Mouse (Mus musculus): ENCODE data around the gene Fam129a. TPM values are rescaled to one million over a fixed set of nuclear protein-coding genes. Genes with fewer than 3 reads are reported as not detected.
A peak's percentile ranks its signal among the peaks of the same experiment; 100 is the strongest.
"Not testable (repeated sequence)": the region's sequence is repeated elsewhere in the genome, so short reads cannot be mapped to it uniquely, and the experiment has no call there.

The Fam129a gene
- polyA plus RNA-seq, 1 experiment from 2014 or later, result 0.33 TPM

DNA sequence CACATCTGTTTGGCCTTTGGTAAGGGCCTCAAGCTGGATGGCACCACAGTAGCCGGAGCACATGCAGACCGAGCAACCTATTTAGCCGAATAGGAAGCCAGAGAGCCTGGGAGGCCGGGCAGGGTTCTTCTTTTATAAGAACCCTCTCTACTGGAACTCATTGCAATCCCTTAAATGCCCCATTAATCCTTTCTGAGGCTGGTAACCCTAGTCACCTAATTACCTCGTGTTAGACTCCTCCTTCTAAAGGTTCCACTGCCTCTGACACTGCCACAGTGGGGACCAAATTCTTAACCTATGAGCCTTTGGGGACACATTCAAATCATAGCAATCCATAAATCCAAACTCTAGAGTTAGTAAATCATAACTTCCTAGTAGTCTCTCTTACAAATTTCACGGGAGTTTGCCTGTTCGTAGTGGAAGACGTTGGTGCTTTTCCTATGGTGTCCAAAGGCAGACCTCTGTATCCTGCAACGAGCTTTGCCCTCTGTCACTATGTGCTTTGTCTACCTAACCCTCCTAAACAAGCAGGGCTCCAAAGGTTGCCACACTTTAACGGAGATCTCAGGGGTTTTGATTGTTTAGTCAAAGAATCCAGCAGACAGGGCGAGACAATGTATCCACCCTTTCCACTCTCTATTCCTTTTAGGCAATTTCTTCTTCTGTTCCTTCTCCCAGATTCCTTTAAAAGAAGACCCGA is 24.8 kb downstream of the Fam129a start:
- DNase-seq (ENCODE audit: low spot score) (no peak), ATAC-seq (no peak)
- Histone ChIP-seq H3K4me1 (ENCODE audit: control insufficient read depth, insufficient read depth, low read length) (no peaks in the 10 kb centered on the region), H3K4me2 (ENCODE audit: low read length) (no peak overlapping the region), H3K9me3 (replicated peaks; ENCODE audit: control insufficient read depth, low read length) (no peaks in the 10 kb centered on the region), H3K27me3 (replicated peaks; ENCODE audit: control insufficient read depth, insufficient read depth, low read length) (no peaks in the 10 kb centered on the region), H3K27ac (ENCODE audit: low read depth, low read length) (no peak overlapping the region), H3K4me3 (ENCODE audit: low read depth, low read length) (no peak overlapping the region), H3K36me3 (ENCODE audit: control insufficient read depth, insufficient read depth, low read length) (no peaks in the 10 kb centered on the region), H3K9ac (ENCODE audit: low read length) (no peak overlapping the region)
- 23% methylated on average over 12 of the region's 12 CpGs for WGBS

DNA sequence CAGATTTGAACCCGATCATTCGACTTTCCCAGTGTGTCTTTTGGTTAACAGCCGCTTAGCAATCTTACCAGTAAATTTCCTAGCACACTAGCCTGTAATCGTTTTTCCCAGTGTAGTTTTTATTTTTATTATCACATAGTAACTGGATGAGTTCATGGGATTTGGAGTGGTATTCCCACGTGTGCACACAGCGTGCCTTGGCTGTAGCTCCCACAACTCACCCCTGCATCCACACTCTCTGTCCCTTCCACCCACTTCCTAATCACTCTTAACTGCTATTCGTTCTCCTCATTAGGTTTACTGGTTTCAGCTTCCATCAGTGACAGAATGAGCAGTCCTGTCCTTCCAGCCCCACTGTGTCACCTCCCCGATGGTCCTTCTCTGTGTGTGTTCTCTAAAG is 25.6 kb downstream of the Fam129a start:
- Histone ChIP-seq H3K9ac (ENCODE audit: low read length) (no peak overlapping the region), H3K4me2 (ENCODE audit: low read length) (no peak overlapping the region), H3K4me3 (ENCODE audit: low read depth, low read length) (no peak overlapping the region), H3K4me1 (ENCODE audit: control insufficient read depth, insufficient read depth, low read length) (no peaks in the 10 kb centered on the region), H3K36me3 (ENCODE audit: control insufficient read depth, insufficient read depth, low read length) (no peaks in the 10 kb centered on the region), H3K27me3 (replicated peaks; ENCODE audit: control insufficient read depth, insufficient read depth, low read length) (no peaks in the 10 kb centered on the region), H3K9me3 (replicated peaks; ENCODE audit: control insufficient read depth, low read length) (no peaks in the 10 kb centered on the region), H3K27ac (ENCODE audit: low read depth, low read length) (no peak overlapping the region)
- 62% methylated on average over 8 of the region's 8 CpGs for WGBS
- ATAC-seq (no peak), DNase-seq (ENCODE audit: low spot score) (no peak)

DNA sequence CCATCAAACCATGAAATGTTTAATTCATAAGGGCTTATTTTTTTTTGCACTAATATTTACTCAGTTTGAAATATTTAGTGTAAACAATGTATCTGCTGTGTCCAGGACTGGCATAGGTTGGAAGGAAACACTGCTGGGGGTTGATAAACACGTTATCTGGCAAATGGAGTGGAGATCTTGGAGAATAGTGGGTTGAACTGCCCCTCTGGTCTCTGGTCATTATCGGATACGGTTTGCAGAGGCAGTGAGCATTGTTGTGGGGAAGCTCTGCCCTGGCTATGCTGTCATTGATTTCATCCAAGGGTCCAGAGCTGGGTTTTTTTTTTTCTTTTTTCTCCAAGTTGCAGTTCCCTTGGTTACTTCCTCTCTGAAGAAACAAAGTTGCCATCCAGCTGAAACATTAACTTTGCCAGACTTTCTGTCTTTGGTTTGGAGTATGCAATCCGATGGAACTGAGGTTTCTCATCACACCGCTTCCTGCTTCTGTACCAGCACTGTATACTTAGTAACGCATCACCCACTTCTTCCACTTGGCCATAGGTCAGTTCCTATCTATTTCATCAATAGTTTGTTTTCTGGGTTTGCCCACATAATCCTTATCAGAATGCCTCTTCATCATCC is 26.8 kb downstream of the Fam129a start:
- no peak for DNase-seq (ENCODE audit: low spot score)
- Histone ChIP-seq H3K9me3 (replicated peaks; ENCODE audit: control insufficient read depth, low read length) (no peaks in the 10 kb centered on the region), H3K4me2 (ENCODE audit: low read length) (no peak overlapping the region), H3K36me3 (ENCODE audit: control insufficient read depth, insufficient read depth, low read length) (no peaks in the 10 kb centered on the region), H3K9ac (ENCODE audit: low read length) (no peak overlapping the region), H3K27ac (ENCODE audit: low read depth, low read length) (no peak overlapping the region), H3K4me3 (ENCODE audit: low read depth, low read length) (no peak overlapping the region), H3K4me1 (ENCODE audit: control insufficient read depth, insufficient read depth, low read length) (no peaks in the 10 kb centered on the region), H3K27me3 (replicated peaks; ENCODE audit: control insufficient read depth, insufficient read depth, low read length) (no peaks in the 10 kb centered on the region)
- ATAC-seq, result no peak
- WGBS, result 82% methylated on average over 6 of the region's 6 CpGs

DNA sequence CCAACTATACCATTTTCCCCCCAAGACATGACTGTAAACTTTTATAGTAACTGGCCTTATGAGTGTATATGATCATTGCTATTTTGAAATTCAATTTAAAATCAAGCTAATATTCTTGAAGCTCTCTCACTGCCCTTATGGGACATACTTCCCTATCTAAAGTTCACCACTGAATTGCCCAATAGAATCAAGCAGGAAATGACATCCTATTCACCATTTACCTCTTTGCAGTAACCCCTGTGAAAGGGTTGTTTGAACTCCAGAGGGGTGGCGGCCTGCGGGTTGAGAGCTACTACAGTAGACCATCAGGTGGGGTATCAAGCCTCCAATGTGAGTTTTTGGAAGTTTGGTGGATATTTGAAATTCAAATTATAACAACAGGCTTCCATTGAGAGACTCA is 27.9 kb downstream of the Fam129a start:
- H3K27me3 ChIP-seq (replicated peaks; ENCODE audit: control insufficient read depth, insufficient read depth, low read length), result no peaks in the 10 kb centered on the region

DNA sequence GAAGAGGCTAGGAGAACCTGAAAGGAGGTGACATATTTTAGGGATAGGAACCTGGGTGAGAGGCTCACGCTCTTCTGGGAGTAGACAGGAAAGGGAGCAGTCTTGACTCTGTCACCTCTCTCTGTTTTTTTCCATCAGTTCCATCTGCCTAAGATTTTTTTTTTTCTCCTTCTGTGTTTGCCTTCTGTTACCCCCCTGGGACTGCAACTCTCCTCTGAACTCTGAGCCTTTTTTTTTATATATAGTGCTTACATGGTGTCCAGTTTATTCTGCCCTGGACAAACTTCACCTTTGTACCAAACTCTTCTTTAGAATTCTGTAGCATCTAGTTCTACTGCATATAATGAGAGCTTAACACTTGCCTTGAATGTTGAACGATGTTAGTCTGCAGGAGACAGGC is 33.3 kb downstream of the Fam129a start:
- no peaks in the 10 kb centered on the region for H3K9me3 ChIP-seq (replicated peaks; ENCODE audit: control insufficient read depth, low read length)
- H3K9ac ChIP-seq (ENCODE audit: low read length), result no peak overlapping the region
- H3K36me3 ChIP-seq (ENCODE audit: control insufficient read depth, insufficient read depth, low read length), result no peaks in the 10 kb centered on the region
- no peak for DNase-seq (ENCODE audit: low spot score)
- no peak overlapping the region for H3K4me3 ChIP-seq (ENCODE audit: low read depth, low read length)
- no peak for ATAC-seq
- H3K27me3 ChIP-seq (replicated peaks; ENCODE audit: control insufficient read depth, insufficient read depth, low read length), result no peaks in the 10 kb centered on the region
- no peak overlapping the region for H3K4me2 ChIP-seq (ENCODE audit: low read length)
- H3K4me1 ChIP-seq (ENCODE audit: control insufficient read depth, insufficient read depth, low read length), result no peaks in the 10 kb centered on the region
- 86% methylated on average over 2 of the region's 2 CpGs for WGBS
- H3K27ac ChIP-seq (ENCODE audit: low read depth, low read length), result no peak overlapping the region

More for the DNA sequence above, 27.9 kb downstream of the Fam129a start:
- Histone ChIP-seq H3K9ac (ENCODE audit: low read length) (no peak overlapping the region), H3K4me1 (ENCODE audit: control insufficient read depth, insufficient read depth, low read length) (no peaks in the 10 kb centered on the region), H3K4me2 (ENCODE audit: low read length) (no peak overlapping the region), H3K27ac (ENCODE audit: low read depth, low read length) (no peak overlapping the region), H3K4me3 (ENCODE audit: low read depth, low read length) (no peak overlapping the region), H3K36me3 (ENCODE audit: control insufficient read depth, insufficient read depth, low read length) (no peaks in the 10 kb centered on the region), H3K9me3 (replicated peaks; ENCODE audit: control insufficient read depth, low read length) (no peaks in the 10 kb centered on the region)
- DNase-seq (ENCODE audit: low spot score), result no peak
- no peak for ATAC-seq
- WGBS, result 97% methylated on average over 2 of the region's 2 CpGs

DNA sequence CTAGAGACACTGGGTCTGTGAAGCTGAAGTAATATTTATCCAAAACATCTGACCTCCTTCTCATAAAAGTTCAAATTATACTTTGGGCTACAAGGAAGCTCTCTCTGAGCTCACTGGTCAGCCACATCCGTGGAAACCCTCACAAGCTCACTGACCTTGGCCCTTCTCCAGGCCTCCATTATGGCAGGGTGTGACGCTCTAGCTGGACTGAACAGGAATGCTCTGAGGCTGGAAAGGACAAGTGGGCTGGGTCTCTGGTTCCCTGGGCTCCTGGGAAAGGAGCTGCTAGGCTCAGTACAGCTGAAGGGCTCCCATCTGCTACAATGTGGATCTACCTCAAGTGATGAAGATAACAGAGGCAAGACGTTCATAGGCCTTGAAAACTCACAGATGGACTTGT is 37.0 kb downstream of the Fam129a start:
- not testable (repeated sequence) for DNase-seq (ENCODE audit: low spot score); H3K27me3 ChIP-seq (replicated peaks; ENCODE audit: control insufficient read depth, insufficient read depth, low read length); H3K9me3 ChIP-seq (replicated peaks; ENCODE audit: control insufficient read depth, low read length); ATAC-seq; H3K9ac ChIP-seq (ENCODE audit: low read length); H3K4me3 ChIP-seq (ENCODE audit: low read depth, low read length); H3K27ac ChIP-seq (ENCODE audit: low read depth, low read length); H3K4me1 ChIP-seq (ENCODE audit: control insufficient read depth, insufficient read depth, low read length); H3K4me2 ChIP-seq (ENCODE audit: low read length); H3K36me3 ChIP-seq (ENCODE audit: control insufficient read depth, insufficient read depth, low read length)
- WGBS, result 83% methylated on average over 3 of the region's 3 CpGs

DNA sequence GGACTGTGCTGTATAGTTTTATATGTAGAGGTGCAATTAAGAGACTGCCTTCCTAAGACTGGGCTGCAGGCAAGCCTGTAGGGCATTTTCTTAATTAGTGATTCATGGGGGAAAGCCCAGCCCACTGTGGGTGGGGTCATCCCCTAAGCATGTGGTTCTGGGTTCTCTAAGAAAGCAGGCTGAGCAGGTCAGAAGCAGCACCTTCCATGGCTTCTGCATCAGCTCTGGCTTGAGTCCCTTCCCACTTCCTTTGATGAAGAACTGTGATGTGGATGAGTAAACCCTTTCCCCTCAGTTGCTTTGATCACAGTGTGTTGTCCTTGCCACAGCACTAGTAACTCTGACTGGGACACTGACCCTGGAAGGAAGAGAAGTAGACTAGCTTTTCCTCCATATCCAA is 39.6 kb downstream of the Fam129a start:
- ATAC-seq (no peak), DNase-seq (ENCODE audit: low spot score) (no peak)
- H3K36me3 ChIP-seq (ENCODE audit: control insufficient read depth, insufficient read depth, low read length), result no peaks in the 10 kb centered on the region
- no peaks in the 10 kb centered on the region for H3K9me3 ChIP-seq (replicated peaks; ENCODE audit: control insufficient read depth, low read length)
- H3K27ac ChIP-seq (ENCODE audit: low read depth, low read length), result no peak overlapping the region
- no peaks in the 10 kb centered on the region for H3K4me1 ChIP-seq (ENCODE audit: control insufficient read depth, insufficient read depth, low read length)
- no peaks in the 10 kb centered on the region for H3K27me3 ChIP-seq (replicated peaks; ENCODE audit: control insufficient read depth, insufficient read depth, low read length)
- H3K4me2 ChIP-seq (ENCODE audit: low read length), result no peak overlapping the region
- H3K4me3 ChIP-seq (ENCODE audit: low read depth, low read length), result no peak overlapping the region
- no peak overlapping the region for H3K9ac ChIP-seq (ENCODE audit: low read length)

DNA sequence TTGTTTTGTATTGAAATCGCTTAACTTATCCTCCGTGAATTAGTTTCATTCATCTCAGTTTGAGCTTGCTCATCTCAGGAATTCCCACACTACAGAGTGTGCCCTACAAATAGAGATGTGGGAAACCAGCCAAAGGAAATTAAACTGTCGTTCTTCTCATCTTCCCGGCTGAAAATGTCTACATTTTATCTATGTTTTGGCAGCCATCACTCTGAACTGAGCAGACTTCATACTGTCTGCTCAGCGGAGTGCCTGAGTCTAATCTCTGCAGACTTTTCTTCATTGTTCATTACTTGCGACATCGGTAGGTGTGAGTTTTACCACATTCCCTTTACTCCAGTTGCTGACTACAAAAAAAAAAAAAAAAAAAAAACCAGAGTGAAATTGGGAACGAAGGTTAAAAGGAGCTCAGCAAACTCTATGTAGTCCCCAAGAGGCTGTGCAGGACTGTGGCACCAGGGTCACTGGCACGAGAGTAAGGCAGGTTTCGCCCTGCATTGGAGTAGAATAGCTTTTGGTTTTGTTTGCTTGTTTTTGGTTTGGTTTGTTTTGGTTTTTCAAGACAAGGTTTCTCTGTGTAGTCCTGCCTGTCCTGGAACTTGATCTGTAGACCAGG is 43.4 kb downstream of the Fam129a start:
- WGBS, result 61% methylated on average over 10 of the region's 10 CpGs
- DNase-seq (ENCODE audit: low spot score) (peak; percentile 54), ATAC-seq (no peak)
- no peaks in the 10 kb centered on the region for H3K36me3 ChIP-seq (ENCODE audit: control insufficient read depth, insufficient read depth, low read length)
- H3K9me3 ChIP-seq (replicated peaks; ENCODE audit: control insufficient read depth, low read length), result no peaks in the 10 kb centered on the region
- no peaks in the 10 kb centered on the region for H3K27me3 ChIP-seq (replicated peaks; ENCODE audit: control insufficient read depth, insufficient read depth, low read length)
- no peak overlapping the region for H3K9ac ChIP-seq (ENCODE audit: low read length)
- H3K27ac ChIP-seq (ENCODE audit: low read depth, low read length), result no peak overlapping the region
- H3K4me2 ChIP-seq (ENCODE audit: low read length), result no peak overlapping the region
- no peak overlapping the region for H3K4me3 ChIP-seq (ENCODE audit: low read depth, low read length)
- H3K4me1 ChIP-seq (ENCODE audit: control insufficient read depth, insufficient read depth, low read length), result no peaks in the 10 kb centered on the region

DNA sequence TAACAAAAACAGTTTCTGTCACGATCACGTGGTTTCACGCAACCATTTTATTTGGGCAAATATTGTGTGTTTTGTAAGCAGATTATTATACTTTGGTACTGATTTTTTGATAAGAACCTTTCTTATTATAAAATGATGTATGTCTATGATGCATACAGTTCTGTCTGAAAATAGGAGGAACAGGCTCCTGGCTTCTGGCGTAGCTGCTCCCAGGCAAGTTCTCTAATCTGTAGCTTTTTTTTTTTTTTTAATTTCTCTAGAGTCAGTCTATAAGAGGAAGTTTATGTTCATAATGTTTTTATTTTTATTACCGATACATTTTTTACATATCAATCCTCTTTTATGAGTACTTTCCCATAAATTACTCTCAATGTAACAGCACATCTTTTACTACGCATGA is 44.6 kb downstream of the Fam129a start:
- WGBS, result 92% methylated on average over 6 of the region's 6 CpGs
- no peak overlapping the region for H3K9ac ChIP-seq (ENCODE audit: low read length)
- no peak overlapping the region for H3K4me3 ChIP-seq (ENCODE audit: low read depth, low read length)
- no peaks in the 10 kb centered on the region for H3K36me3 ChIP-seq (ENCODE audit: control insufficient read depth, insufficient read depth, low read length)
- ATAC-seq (no peak), DNase-seq (ENCODE audit: low spot score) (no peak)
- H3K9me3 ChIP-seq (replicated peaks; ENCODE audit: control insufficient read depth, low read length), result no peaks in the 10 kb centered on the region
- H3K4me2 ChIP-seq (ENCODE audit: low read length), result no peak overlapping the region
- no peaks in the 10 kb centered on the region for H3K4me1 ChIP-seq (ENCODE audit: control insufficient read depth, insufficient read depth, low read length)
- no peak overlapping the region for H3K27ac ChIP-seq (ENCODE audit: low read depth, low read length)
- H3K27me3 ChIP-seq (replicated peaks; ENCODE audit: control insufficient read depth, insufficient read depth, low read length), result no peaks in the 10 kb centered on the region

All from forebrain, embryonic 14.5 days (tissue).